Mouse (Mus musculus): Measurements from ENCODE around the gene Tor4a. TPM values are rescaled to one million over a fixed set of nuclear protein-coding genes. Genes with fewer than 3 reads are reported as not detected.
A peak's percentile ranks its signal among the peaks of the same experiment; 100 is the strongest.

Gene Tor4a
- total RNA-seq, 2 experiments from 2014 or later: 23.1 to 24.3 TPM

DNA sequence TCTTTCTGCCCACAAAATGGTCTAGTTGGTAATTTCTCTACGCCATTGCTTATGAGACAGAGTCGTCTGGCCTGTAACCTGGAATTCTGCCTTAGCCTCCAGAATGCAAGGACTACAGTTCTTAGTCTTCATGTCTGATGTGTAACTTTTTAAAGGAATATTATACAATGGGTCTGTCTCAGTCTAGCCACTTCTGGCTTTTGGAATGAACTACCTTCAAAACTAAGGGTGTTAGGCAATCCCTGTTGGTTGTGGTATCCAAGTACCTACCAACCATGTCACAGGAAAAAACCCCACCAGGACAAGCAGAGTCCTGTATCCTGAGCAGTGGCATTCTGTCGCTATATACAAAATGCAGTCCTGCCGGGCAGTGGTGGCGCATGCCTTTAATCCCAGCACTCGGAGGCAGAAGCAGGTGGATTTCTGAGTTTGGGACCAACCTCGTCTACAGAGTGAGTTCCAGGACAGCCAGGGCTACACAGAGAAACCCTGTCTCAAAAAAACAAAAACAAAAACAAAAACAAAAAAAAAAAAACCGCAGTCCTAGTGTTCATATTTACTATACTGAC is 29.2 kb upstream of the Tor4a start:
- DNase-seq (ENCODE audit: low spot score in 2 of 2): no peak

DNA sequence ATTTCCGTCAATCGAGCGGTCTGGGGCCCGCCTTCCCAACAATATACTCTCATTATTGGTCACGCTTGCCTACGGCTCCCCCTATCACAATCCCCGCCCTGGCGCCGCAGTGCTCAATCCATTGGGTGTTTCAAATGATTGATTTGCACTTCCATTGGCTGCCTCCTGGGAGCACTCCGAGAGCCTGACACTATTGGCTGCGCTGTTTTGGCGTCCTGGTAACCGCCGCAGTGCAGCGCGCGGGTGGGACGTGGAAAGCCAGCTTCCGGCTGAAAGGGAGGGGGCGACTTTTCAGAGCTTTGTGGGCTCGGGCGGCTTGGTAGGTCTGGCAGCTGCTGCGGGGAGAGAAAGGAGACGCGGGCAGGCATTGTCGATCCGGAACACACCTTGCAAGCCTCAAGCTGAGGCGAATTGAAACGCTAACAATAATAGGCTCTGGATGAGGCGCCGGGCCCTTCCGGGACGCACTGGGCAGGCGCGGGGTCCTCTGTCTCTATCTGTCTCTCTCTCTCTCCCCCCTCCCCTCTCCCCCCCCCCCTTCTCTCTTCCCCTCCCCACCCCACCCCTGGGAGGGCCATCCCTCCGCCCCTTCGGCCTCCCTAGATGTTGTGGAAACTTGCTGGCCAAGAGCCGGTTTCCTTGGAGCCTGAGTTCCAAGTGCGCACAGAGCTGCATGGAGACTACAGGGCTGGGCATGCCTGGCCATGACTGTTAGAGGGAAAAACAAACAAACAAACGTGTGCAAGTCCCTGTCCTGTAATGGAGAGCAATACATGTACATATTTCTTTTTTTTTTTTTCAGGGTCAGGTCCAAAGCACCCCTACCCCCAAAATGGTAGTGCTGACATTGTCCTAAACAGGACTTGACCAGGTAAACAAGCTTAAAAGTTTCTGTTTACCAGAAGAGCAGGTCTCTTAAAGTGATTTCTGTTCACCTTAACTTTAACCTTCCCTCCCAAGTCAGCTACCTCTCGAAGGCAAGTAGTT is 28.4 kb upstream of the Tor4a start:
- DNase-seq (ENCODE audit: low spot score in 2 of 2): peak; percentile 84 to 96

DNA sequence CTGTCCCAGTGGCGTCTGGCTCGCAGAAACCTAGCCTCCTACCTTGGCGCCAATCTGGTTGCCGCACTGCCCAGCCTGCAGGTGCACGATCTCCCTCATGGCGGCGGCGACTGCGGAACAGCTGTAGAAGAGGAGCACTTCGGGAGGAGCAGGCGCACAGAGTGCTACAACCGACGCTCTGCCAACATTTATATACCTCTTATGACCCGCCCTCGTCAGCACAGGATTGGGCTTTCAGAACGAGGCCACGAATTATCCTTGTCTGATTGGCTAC is 27.7 kb upstream of the Tor4a start, which contains the start of gene Tubb4b:
Gene Tubb4b, minus strand, starts transcription at position 211 of the 274 bp plus-strand sequence.
- DNase-seq (ENCODE audit: low spot score in 2 of 2): no peak

DNA sequence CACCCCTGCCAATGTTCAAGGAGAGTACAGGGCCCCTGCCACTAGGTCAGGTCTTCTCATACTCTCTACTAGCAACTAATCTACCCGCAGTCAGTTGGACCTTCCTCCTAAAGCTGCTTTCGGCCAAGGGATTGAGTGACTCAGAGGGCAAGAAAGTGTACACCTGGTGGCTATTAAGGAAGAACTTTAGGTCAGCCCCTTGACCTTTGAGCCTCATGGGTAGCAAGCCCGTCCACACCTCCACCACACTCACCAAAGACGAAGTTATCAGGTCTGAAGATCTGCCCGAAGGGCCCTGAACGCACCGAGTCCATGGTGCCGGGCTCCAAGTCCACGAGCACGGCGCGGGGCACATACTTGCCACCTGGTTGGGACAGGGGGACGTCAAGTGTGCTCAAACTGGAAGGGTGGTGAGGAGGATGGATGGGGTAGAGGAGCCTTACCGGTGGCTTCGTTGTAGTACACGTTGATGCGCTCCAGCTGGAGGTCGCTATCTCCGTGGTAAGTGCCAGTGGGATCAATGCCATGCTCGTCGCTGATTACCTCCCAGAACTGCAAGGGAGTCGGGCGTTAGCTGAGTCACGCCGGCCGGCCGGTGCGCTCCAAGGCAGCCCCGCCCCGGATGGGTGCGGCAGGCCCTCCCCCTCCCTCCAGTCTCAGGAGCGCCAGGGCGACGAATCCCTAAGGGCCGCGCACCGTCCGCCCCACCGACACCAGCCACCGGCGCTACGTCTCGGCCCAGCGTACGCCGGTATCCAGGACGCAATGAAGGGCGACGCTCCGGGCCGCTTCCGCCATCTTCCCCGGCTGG is 27.2 kb upstream of the Tor4a start:
- peak; percentile 60 to 61 for DNase-seq (ENCODE audit: low spot score in 2 of 2)

DNA sequence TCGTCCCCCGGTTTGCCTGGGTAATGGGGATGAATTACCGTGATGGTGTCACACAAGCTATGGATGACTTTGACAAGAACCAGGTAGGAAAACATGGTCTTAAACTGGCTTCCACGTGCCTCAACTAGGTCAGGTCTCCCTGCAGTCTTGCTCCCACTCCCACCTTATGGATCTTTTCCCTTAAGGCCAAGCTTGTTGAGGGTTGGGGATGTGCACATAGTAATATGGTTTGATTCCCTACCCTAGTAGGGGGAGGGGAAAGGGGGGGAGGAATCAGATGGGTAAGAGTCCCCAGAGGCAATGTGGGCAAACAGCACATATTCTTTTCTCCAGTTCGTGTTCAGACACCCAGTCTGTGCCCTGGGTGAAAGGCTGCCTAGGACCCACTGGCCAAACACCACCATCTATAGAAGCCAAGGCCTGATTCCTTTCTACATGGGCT is 24.7 kb upstream of the Tor4a start:
- DNase-seq (ENCODE audit: low spot score in 2 of 2): no peak

DNA sequence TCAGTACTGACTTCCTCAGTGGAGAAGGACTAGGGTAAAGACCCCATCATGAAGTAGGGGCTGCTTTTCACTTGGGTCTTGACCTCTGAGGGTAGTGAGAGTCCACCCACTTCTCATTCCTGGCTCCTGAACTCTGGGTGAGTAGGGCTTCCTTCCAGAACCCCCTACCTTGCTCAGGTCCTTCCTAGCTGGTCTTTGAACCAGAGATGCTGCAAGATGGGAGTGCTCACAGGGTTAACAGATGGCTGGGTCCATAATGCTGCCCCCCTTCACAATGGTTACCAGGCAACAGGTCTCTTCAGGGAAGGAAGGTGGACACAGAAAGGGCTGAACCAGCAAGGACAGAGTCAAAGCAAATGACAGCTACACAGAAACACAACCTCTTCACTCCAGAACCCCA is 21.8 kb upstream of the Tor4a start, which contains the start of gene Fam166a:
Gene Fam166a, plus strand, starts transcription at position 301 of the 400 bp plus-strand sequence.
- no peak for DNase-seq (ENCODE audit: low spot score in 2 of 2)

DNA sequence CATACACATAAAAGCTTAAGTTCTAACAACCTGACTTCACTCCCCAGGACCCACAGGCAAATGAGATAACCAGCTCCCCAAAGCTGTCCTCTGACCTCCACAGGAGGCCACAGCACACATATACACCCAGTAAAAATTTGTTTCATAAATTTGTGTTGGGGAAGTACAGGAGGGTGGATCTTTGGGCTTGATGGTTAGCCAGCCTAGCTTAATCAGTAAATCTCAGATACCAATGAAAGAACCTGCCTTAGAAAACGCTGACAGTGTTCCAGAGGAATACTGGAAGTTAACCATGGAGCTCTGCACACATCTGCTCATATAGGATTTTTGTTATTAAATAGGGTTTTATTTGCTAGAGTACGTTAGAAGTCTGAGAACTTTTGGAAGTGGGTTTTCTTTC is 21.0 kb upstream of the Tor4a start:
- DNase-seq (ENCODE audit: low spot score in 2 of 2): no peak

DNA sequence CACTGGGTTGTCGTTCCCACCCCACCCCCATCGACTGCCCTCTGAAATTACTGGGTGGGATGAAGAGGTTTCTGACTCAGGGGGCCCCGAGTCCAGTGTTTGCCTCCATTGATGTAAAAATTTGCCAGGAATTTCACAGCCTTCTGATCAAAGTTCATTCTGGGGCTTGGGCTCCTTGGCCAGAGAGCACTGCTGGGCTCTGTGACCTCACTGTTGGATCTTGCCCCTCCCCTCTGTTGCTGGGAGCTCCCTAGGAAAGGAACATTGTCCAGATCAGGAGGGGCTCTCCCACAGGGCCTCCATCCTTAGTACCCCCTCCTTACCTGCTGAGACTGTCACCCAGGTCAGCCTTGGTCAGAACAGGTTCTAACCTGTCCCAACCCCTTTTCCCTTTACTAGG is 17.8 kb upstream of the Tor4a start, which contains the start of gene Stpg3:
Gene Stpg3, minus strand, starts transcription at position 194 of the 400 bp plus-strand sequence.
- DNase-seq (ENCODE audit: low spot score in 2 of 2): no peak

DNA sequence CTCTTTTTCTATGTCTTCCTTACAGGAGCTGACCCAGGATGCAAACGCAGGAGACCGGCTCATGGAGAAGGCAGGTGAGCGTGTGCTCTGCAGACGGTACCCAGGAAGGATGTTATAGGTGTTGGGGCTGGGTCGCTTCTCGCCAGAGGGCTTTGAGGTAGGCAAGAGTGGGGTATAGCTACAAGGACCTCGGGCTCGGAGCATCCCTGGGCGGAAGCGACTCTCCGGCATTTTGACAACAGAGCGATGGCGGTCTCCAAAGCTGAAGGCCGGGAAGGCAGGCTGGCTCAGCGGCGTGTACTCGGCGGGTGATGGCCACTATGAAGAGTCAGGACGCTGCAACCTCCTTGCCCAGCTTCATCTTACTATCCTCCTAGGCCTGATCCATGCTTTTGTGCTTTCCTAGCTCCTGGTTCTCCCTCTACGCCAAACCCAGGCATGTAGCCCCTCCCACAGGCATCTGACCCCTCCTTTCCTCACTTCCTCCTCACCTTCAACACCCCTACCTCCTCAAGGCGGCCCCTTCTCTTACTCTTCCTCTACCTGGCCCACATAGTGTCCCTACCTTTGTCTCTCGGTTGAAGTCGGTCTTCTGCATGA is 16.7 kb upstream of the Tor4a start:
- DNase-seq (ENCODE audit: low spot score in 2 of 2): no peak

DNA sequence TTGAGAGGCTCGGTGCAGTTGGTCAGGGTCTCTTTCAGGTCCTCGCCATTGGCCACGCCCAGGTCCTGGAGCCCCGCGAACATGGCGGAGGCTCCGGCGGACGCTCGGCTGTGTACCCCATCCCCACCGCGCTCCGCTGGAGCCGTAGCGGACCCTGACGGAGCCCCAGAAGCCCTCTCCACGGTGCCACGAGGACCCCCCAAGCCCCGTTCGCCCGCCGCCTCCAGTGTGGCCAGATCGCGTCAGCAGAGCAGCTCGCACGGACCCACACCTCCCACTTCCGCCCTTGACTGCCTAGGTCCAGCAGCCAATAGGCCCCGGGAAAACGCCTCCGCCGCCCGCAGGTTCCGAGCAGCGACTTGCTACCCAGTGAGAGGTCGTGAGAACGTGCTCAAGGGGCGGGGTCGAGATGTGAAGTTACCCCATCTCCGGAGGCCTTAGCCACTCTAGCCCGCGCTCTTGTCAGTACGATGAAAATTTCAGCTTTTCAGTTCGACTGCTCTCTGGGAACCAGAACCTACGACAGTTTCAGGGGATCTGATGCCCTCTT is 14.5 kb upstream of the Tor4a start, which contains the start of gene Nelfb:
Gene Nelfb, minus strand, starts transcription at position 369 of the 550 bp plus-strand sequence.
- DNase-seq (ENCODE audit: low spot score in 2 of 2): peak; percentile 76 to 84

DNA sequence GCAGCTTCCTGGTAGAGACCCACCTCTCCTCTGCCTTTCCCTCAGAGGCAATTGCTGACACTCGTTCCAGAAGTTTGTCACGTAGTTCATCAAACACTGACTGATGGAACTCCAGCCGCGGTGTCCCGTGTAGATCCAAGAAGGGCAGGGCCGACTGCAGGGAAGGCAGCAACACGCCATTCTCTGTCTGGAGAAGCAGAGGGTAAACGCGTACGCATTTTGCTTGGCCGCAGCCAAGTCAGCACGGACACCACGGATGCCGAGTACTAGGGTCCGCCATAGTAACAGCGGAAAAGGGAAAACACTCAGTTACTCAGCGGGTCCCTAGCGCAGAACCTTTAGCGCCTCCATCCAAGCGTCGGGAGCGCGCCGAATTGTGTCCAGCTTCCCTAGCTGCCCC is 14.0 kb upstream of the Tor4a start:
- DNase-seq (ENCODE audit: low spot score in 2 of 2): no peak

DNA sequence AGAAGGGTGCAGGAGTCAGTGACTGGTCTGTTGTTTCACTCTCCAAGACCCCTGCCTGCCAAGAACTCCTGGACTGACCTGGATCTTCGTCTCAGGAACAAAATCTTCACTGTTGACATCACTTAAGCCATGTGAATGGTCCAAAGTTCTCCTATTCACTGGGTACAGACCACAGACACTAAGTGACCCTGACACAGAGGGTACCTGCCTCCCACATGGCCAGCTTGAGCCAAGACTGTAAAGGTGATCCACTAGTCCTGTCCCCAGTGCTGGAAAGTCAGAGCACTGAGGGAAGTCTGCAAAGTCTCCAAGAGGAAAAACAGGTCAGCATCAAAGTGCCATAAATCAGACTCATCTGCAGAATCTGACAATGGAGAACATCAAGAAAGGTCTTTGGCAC is 10.9 kb upstream of the Tor4a start:
- no peak for DNase-seq (ENCODE audit: low spot score in 2 of 2)

DNA sequence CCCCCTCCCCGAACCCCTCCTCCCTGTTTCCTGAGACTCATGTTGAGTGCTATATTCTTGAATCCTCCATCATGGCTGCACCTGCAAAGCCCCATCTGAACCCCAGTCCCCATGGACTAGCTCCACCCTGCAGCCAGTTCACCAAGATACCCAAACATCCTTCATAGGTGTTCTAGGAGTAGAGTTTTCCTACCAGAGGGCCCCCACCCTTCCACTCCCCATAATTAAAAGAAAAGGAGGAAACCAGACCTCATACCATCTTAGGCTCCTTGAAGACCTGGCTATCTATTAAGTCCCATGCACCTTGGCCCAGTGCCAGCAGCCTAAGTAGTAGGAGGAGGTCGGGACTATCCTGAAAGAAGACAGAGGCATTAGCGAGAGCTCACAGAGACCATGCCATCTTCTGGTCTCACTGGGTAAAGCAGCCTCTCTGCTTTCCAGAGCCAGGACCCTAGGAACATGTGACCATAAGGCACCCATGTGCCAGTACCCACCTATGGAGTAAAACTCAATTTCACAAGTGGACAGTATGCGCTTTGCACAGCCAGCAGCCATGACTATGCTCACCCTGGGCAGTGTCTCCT is 7.0 kb upstream of the Tor4a start:
- no peak for DNase-seq (ENCODE audit: low spot score in 2 of 2)

DNA sequence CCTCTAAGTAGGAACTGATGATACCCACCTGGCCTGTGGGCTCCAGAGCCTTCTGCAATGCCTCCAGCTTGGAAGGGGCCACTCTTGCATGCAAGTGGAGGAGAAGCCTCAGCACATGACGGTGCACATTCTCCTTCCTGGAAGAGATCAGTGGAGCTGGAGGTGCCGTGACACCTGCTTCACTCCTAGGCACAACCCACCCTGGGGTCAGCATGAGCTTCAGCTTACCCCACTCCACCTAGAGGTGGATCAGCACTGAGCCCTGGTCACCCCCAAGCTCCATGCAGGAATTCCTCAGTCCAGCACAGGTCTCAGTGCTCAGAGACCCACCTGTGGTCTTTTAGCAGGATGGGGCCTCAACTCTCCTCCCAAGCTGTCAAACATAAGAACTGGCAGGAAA is 3.9 kb upstream of the Tor4a start:
- no peak for DNase-seq (ENCODE audit: low spot score in 2 of 2)

DNA sequence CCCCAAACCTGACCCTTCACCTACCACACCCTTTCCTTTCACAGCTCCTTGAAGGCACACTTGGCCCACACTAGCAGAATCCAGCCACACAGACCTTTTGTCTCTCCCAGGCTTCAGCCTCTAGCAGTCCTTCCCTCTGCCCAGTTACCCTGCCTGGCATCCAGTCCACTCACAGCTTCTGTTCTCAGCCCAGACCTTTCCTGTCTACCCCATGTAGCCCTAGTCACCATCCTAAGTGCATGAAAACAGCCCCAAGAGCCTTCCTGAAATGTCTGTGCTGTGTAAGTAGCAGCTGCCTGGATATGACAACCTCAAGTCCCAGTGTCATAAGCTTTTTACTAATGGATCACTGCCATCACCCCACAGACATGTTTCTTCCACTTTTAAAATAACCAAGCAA is 1.3 kb upstream of the Tor4a start:
- DNase-seq (ENCODE audit: low spot score in 2 of 2): no peak

DNA sequence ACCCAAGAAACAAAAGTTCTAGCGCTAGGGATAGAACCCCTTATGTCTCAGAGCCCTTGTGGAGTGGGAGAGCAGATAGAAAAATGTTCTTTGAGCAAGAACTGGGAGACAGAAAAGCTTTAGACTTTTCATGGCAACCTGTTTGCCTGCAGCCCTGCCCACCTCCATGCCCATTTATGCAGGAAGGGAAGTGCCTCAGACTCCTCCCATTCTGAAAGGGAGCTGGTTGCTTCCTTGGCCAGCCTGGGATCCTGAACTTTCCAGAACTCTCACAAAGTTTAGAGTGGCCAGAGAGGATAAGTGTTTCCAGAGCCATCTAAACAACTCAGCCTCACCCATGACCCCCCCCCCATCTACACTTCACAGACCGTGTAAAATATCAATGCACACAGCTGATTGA is 505 bp upstream of the Tor4a start:
- DNase-seq (ENCODE audit: low spot score in 2 of 2): no peak

DNA sequence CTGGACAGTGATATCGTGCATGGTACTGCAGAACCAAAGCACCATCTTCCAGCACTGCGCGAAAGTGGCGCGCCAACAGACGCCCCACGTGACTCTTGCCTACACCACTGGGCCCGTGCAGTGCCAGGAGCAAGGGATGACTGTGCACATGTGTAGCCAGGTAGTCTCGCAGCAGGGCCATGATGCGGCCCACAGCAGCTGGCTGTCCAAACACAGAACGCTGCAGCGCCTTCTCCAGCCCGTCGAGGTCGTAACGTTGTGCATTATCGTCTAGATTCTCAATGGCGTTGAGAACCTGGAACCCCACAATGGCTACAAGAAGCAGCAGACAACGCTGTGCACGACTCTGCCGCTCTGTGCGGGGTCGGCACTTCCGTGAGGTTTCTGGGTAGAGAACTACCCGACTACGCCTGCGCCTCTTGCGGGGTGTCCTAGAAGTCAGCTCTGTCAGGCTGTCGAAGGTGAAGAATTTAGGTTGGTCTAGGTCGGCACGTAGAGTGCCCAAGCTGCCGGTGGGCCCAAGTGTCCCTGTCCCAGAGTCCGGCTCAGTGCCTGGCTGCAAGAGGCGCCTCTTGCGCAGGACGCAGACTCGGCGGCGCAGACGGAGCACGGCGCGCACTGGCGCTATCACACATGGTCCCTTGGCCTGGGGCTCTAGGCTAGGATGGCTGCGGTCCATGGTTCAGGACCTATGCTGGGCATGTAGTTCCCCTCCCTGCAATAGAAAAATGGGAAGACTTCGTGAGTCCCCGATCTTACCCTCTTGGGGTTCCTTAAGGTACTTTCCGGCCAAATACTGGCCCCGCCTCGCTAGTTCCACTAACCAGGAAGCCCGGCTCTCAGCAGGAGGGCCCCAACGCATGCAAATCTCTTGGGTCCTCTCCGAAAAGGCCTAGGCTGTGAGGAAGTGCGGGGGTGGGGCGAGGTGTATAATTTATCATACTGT is 1.2 kb downstream of the Tor4a start:
- DNase-seq (ENCODE audit: low spot score in 2 of 2): no peak

DNA sequence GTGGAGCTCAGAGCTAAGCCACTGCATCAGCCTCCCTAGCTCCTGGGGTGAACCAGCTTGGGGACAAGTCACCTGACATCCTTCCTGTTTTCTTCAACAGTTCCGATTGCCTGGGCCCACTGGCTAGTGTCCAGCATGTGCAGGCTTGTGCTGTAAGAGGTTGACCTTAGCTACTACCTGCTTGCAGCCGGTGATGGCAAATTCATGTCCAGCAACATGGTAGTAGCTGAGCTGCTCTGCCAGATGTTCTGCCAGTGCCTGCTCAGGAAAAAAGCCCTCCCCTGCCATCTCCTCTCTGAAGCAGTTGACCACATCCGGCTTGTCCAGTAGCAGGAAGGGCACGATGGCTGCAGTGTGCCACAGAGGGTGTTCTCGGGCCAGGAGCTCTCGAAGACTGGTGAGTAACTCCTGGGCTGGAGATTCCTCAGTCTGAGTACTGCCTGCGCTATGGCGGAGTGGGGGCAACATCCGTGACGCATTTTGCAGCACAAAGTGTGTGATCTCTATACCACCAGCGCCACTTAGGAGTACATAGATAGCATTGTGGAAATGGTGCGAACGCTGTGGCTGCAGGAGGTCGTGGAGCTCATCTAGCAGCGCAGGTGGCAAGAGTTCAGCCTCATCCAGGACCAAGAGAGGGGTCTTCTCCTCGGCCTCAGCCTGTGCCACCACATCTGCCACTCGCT is 2.1 kb downstream of the Tor4a start:
- DNase-seq (ENCODE audit: low spot score in 2 of 2): no peak

DNA sequence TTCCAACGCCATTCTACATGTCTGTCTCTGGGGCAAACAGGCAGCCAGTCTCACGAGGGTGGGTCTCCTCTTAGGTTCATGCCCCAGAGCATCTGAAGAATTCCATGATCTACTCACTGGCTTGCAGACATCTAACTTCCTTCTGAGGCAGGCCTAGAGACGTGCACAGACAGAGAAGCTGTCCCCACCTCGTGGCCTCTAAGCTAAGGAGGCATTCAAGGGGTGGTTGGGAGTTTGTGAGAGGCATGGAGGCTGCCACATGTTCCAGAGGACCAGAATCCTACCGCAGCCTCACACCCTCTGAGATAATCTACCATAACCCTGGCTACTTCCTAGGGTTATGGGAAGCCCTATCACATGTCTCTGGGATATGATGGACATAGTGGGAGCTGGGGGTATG is 2.7 kb downstream of the Tor4a start:
- no peak for DNase-seq (ENCODE audit: low spot score in 2 of 2)
